Mouse (Mus musculus) cortical plate, adult 2 months (tissue): ENCODE measurements at regions not wholly inside any gene's neighbourhood (a gene's known extent, or its start where the extent isn't known, plus 50 kb on each side); places are given as distances from the start of the nearest gene placed in this dataset.

Source experiments
- CTCF ChIP-seq: fragments of 200-500 bp; IDR thresholded peaks from 2 replicates; pipeline ENCODE4 v1.5.1; 2011; ENCODE audit warnings: mild to moderate bottlenecking, control low read depth, low read length; ENCODE audit not compliant: insufficient read depth; ENCODE audit errors: extremely low read depth
- POLR2A ChIP-seq: fragments of 200-500 bp; IDR thresholded peaks from 2 replicates; pipeline ENCODE4 v1.6.1; 2011; ENCODE audit warnings: mild to moderate bottlenecking, low read length, control low read depth; ENCODE audit not compliant: insufficient read depth; ENCODE audit errors: extremely low read depth

DNA sequence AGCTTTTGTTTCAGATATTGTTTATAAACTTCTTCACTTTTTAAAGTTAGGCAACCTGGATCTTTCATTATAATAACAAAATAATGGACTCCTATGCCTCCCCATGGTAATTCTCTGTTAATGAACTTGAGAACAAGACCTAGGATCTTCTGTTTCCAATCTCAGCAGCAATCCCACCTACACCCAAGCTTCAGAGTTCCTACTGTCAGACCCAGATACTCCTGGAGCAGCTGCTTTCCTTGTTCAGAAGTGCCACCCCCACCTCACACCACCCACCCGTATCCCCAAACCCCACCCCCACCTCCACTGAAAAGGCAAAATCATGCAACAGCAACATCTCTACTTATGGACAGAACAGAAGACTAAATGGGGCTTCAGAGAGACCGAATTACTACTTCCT, 165.2 kb upstream of the N6amt1 start:
- TF ChIP-seq CTCF (no peak), POLR2A (no peak)
